Comparison of ENCODE assay signal across 8 mouse cellular contexts in genomic region chr5:35582445-35583220, GRCm38 (mm10). TPM values are rescaled to one million over a fixed set of nuclear protein-coding genes. Genes with fewer than 3 reads are reported as not detected.
DNase-seq lines count a peak whose midpoint lies in the region; ATAC-seq and TF ChIP-seq lines count a peak whose summit lies in the region.

Gene Acox3, plus strand, starts transcription at chr5:35583040.

- H3K4me3 ChIP-seq in G1E (ENCODE audit: low read depth, low read length): peak within 1 kb of the TSS; percentile 79
- peak within 1 kb of the TSS; percentile 79 for H3K4me3 ChIP-seq in forebrain, postnatal 0 days (ENCODE audit: low read depth, low read length)
- H3K4me3 ChIP-seq in lung, embryonic 15.5 days: peak within 1 kb of the TSS; percentile 75

- peaks cover 28% of the 10 kb centered on the region for H3K36me3 ChIP-seq in G1E (replicated peaks)
- H3K36me3 ChIP-seq in forebrain, postnatal 0 days (ENCODE audit: insufficient read depth): no peaks in the 10 kb centered on the region
- H3K36me3 ChIP-seq in lung, embryonic 15.5 days: no peaks in the 10 kb centered on the region

- ATAC-seq in G1E (ENCODE audit: extremely low read depth, insufficient number of reproducible peaks, low FRiP score, poor library complexity, severe bottlenecking): peak; percentile 83
- ATAC-seq in forebrain, postnatal 0 days: peak; percentile 98
- peak; percentile 92 for ATAC-seq in lung, embryonic 15.5 days (ENCODE audit: borderline replicate concordance, extremely low read depth, low FRiP score, low TSS enrichment)

- H3K27ac ChIP-seq in forebrain, postnatal 0 days (ENCODE audit: low read depth, low read length): peak within 1 kb of the TSS; percentile 73
- H3K27ac ChIP-seq in lung, embryonic 15.5 days: peak within 1 kb of the TSS; percentile 71

- peak within 1 kb of the TSS; percentile 64 for H3K9ac ChIP-seq in forebrain, postnatal 0 days
- peak within 1 kb of the TSS; percentile 62 for H3K9ac ChIP-seq in lung, embryonic 15.5 days

- WGBS in forebrain, postnatal 0 days: under 1% methylated on average over 35 of the region's 35 CpGs
- under 1% methylated on average over 35 of the region's 35 CpGs for WGBS in lung, embryonic 15.5 days

- no peaks in the 10 kb centered on the region; the same call in 1 of the 2 replicates for H3K27me3 ChIP-seq in G1E (ENCODE audit: insufficient read depth, low read length)
- H3K27me3 ChIP-seq in forebrain, postnatal 0 days (ENCODE audit: insufficient read depth, low read length): no peaks in the 10 kb centered on the region
- H3K27me3 ChIP-seq in lung, embryonic 15.5 days: no peaks in the 10 kb centered on the region; the same call in 1 of the 2 replicates

- peak within 1 kb of the TSS; percentile 78 for H3K4me2 ChIP-seq in forebrain, postnatal 0 days (ENCODE audit: low read depth)
- peak within 1 kb of the TSS; percentile 81 for H3K4me2 ChIP-seq in lung, embryonic 15.5 days

- peak; percentile 94 for DNase-seq in G1E (ENCODE audit: low spot score)
- peak; percentile 98 for DNase-seq in cerebellum, adult 18-20 months
- peak; percentile 96 for DNase-seq in forebrain, postnatal 0 days
- peak; percentile 95 for DNase-seq in heart, postnatal 4 days
- DNase-seq in layer of hippocampus, adult 8-10 months (ENCODE audit: low spot score in 2 of 2): peak; percentile 96 to 97
- peak; percentile 94 for DNase-seq in ovary, adult 18-20 months (ENCODE audit: low spot score)
- peak; percentile 94 for DNase-seq in thymus, postnatal 0 days (ENCODE audit: low spot score)

- H3K4me1 ChIP-seq in G1E (ENCODE audit: insufficient read depth, low read depth, low read length): peaks cover 33% of the 10 kb centered on the region
- peaks cover 16% of the 10 kb centered on the region for H3K4me1 ChIP-seq in forebrain, postnatal 0 days (ENCODE audit: insufficient read depth)
- H3K4me1 ChIP-seq in lung, embryonic 15.5 days: peaks cover 14% of the 10 kb centered on the region

- TF ChIP-seq CTCF in G1E (IDR thresholded peaks at IDR 0.05; ENCODE audit: low read depth, low read length): no peak
- no peak for TF ChIP-seq CTCF in forebrain, postnatal 0 days (IDR thresholded peaks at IDR 0.05; ENCODE audit: low read depth)

- no peaks in the 10 kb centered on the region for H3K9me3 ChIP-seq in G1E (replicated peaks)
- H3K9me3 ChIP-seq in forebrain, postnatal 0 days (ENCODE audit: low read length): no peaks in the 10 kb centered on the region
- no peaks in the 10 kb centered on the region for H3K9me3 ChIP-seq in lung, embryonic 15.5 days

RNA-seq across cellular contexts. Expression of gene Acox3, which starts in this region (rescaled TPM):
- 36.1 and 41.2 TPM in 2 replicates for total RNA-seq in G1E (2014; fragmentation: Nextera tagmentation)
- total RNA-seq in G1E (2017): 49.0 and 51.8 TPM in 2 replicates
- 6.0 and 8.5 TPM in 2 replicates for polyA plus RNA-seq in G1E (2012)
- total RNA-seq in forebrain, postnatal 0 days (2014; rRNA removed): 18.3 and 32.1 TPM in 2 replicates
- polyA plus RNA-seq in forebrain, postnatal 0 days (2015; fragmentation: Nextera tagmentation; extraction: Ambion mirVana): 12.5 and 13.4 TPM in 2 replicates
- total RNA-seq in heart, postnatal 4 days (2021): 10 to 100 TPM; 20.8 to 23.6 TPM
- total RNA-seq in layer of hippocampus, adult 8-10 months (2022): 10 to 100 TPM; 29.6 to 50.2 (median 41.7) TPM
- 11.1 and 13.5 TPM in 2 replicates for polyA plus RNA-seq in lung, embryonic 15.5 days (2015; fragmentation: Nextera tagmentation; extraction: Ambion mirVana)
- 15.2 TPM in 2 replicates for polyA plus RNA-seq in thymus, postnatal 0 days (2015; fragmentation: Nextera tagmentation; extraction: Ambion mirVana)

Comparison
In these comparisons a context has a peak if more than half of its experiments do, and no peak if none do; other contexts are left out.
1. Peak in every context shown above with its lines: DNase-seq, ATAC-seq, H3K4me3 ChIP-seq and H3K27ac ChIP-seq.